Mouse (Mus musculus) midbrain, postnatal 0 days (tissue): ENCODE measurements at regions not wholly inside any gene's neighbourhood (a gene's known extent, or its start where the extent isn't known, plus 50 kb on each side); places are given as distances from the start of the nearest gene placed in this dataset.

ENCODE experiments used
- ATAC-seq: fragments of 200-750 bp; cut with Nextera tagmentation; 2 replicates; pipeline ENCODE4 v1.8.0; 2017; ENCODE audit warnings: moderate number of reproducible peaks, mild to moderate bottlenecking, moderate TSS enrichment, moderate library complexity; ENCODE audit not compliant: low FRiP score
- DNase-seq: peaks from one replicate; pipeline ENCODE4 v3.0.0-alpha.2; 2015; ENCODE audit warnings: low spot score
- H3K27ac ChIP-seq: fragments of 300-500 bp; sonication (generic); 2 replicates; pipeline ENCODE4 v1.5.1; 2014; ENCODE audit warnings: low read depth, mild to moderate bottlenecking, low read length, mixed read lengths
- H3K27me3 ChIP-seq: fragments of 300-500 bp; sonication (generic); 2 replicates; pipeline ENCODE4 v1.6.1; 2014; ENCODE audit warnings: low read length, control low read depth, mixed read lengths; ENCODE audit not compliant: insufficient read depth
- H3K36me3 ChIP-seq: fragments of 300-500 bp; sonication (generic); 2 replicates; pipeline ENCODE4 v1.6.1; 2014; ENCODE audit warnings: low read length, control low read depth, mixed read lengths; ENCODE audit not compliant: insufficient read depth
- H3K4me1 ChIP-seq: fragments of 300-500 bp; sonication (generic); 2 replicates; pipeline ENCODE4 v1.6.1; 2014; ENCODE audit warnings: mild to moderate bottlenecking, control low read depth, antibody characterized with exemption, low read length, mixed read lengths; ENCODE audit not compliant: insufficient read depth
- H3K4me2 ChIP-seq: fragments of 300-500 bp; sonication (generic); 2 replicates; pipeline ENCODE4 v1.6.1; 2014; ENCODE audit warnings: low read depth, mild to moderate bottlenecking, low read length, mixed read lengths; ENCODE audit not compliant: poor library complexity, severe bottlenecking
- H3K4me3 ChIP-seq: fragments of 300-500 bp; sonication (generic); 2 replicates; pipeline ENCODE4 v1.5.1; 2014; ENCODE audit warnings: low read depth, mild to moderate bottlenecking, low read length, moderate library complexity
- H3K9ac ChIP-seq: fragments of 300-500 bp; sonication (generic); replicated peaks from 2 replicates; pipeline ENCODE4 v1.6.1; 2014; ENCODE audit warnings: mild to moderate bottlenecking, low read length, moderate library complexity, mixed read lengths; ENCODE audit not compliant: poor library complexity, severe bottlenecking
- H3K9me3 ChIP-seq: fragments of 300-500 bp; sonication (generic); 2 replicates; pipeline ENCODE4 v1.6.1; 2016; ENCODE audit warnings: low read length, control low read depth
- CTCF ChIP-seq: IDR thresholded peaks from 2 replicates; pipeline ENCODE4 v1.5.1; 2016; ENCODE audit warnings: antibody characterized with exemption, mild to moderate bottlenecking
- WGBS: fragments of 180-500 bp; shearing (Covaris S2); extraction: QIAGEN DNeasy Blood & Tissue Kit; methylation state at CpG from one replicate; pipeline ENCODE4 v1.1.7; 2014; 5-methylcytosine and 5-hydroxymethylcytosine counted together

DNA sequence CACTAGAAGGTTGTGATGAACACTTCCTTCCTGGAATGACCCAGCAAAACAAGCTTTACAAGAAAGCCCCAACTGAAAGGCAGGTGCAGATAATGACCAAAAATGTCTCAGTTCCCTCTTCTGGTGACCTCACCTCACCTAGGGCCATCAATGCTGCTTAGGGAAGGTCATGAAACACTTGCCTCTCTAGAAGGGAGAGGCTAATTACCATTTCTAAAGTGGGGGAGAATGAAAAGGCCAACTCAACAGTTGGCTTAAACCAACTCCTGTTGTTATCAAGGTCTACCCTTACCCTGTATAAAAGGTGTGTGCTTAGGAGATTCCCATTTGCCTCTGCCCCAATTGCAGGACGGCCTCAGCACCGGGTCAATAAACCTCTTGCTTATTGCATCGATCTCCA lies 1156.7 kb downstream of the Mrps31 start:
- H3K36me3 ChIP-seq = no peaks in the 10 kb centered on the region
- no peak overlapping the region for H3K27ac ChIP-seq
- ATAC-seq = no peak
- DNase-seq = no peak
- no peak overlapping the region for H3K4me2 ChIP-seq
- H3K9ac ChIP-seq = no peak overlapping the region
- H3K4me3 ChIP-seq = no peak overlapping the region
- no peak for TF ChIP-seq CTCF
- H3K9me3 ChIP-seq = no peaks in the 10 kb centered on the region
- 82% methylated on average over 3 of the region's 3 CpGs for WGBS
- no peaks in the 10 kb centered on the region for H3K27me3 ChIP-seq
- H3K4me1 ChIP-seq = no peaks in the 10 kb centered on the region

- Histone ChIP-seq H3K27ac (no peak overlapping the region), H3K36me3 (no peaks in the 10 kb centered on the region), H3K4me1 (no peaks in the 10 kb centered on the region), H3K4me2 (no peak overlapping the region), H3K9ac (no peak overlapping the region), H3K9me3 (no peaks in the 10 kb centered on the region), H3K27me3 (no peaks in the 10 kb centered on the region), H3K4me3 (no peak overlapping the region)
- 89% methylated on average over 1 of the region's 1 CpGs for WGBS
- no peak for ATAC-seq
- no peak for DNase-seq
- no peak for TF ChIP-seq CTCF
These were observed 1154.3 kb downstream of the Adam3 start for GRCm38 (mm10) chr8:23571338-23571737.

DNA sequence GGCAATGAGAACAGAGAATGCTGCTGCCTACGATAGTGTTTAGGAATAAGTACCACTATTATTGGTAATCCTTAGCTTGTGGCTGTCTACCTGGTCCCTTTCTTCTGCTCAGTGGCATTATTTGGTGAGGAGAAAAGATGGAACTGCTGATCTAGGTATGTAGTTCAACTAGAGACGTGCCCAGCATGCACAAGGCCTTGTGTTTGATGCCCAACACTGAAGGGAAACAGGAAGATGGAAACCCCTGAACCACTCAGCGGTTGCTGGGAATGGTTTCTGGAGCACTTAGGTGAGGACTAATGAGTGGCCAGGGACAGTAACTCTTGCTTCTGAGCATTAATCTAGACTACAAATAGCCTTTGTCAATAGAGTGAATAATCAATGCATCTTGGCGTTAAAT lies 1145.5 kb downstream of the Adam3 start:
- no peaks in the 10 kb centered on the region for H3K36me3 ChIP-seq
- no peak for DNase-seq
- no peaks in the 10 kb centered on the region for H3K27me3 ChIP-seq
- 94% methylated on average over 4 of the region's 4 CpGs for WGBS
- H3K27ac ChIP-seq = no peak overlapping the region
- no peak for TF ChIP-seq CTCF
- H3K4me1 ChIP-seq = no peaks in the 10 kb centered on the region
- no peak overlapping the region for H3K4me3 ChIP-seq
- no peak overlapping the region for H3K4me2 ChIP-seq
- no peaks in the 10 kb centered on the region for H3K9me3 ChIP-seq
- ATAC-seq = no peak
- no peak overlapping the region for H3K9ac ChIP-seq

DNA sequence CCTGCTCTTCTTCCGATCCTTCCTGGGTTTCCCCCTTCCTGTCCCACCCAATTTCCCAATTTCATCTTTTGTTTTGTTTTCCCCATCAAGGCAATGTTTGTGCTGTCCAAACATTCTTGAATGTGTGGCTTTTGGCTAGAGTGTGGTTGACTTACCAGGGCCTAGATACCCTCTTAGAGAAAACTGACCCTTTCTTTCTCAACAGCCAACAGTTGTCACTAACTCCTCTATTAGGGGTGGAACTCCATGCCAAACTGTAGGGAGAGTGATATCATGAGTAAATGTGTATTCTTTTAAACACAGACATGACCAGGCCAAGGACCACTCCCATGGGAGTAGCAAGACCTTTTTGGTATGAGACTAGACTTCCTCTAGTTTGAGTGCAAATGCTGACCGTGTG lies 1145.0 kb downstream of the Adam3 start:
- no peak overlapping the region for H3K27ac ChIP-seq
- no peaks in the 10 kb centered on the region for H3K27me3 ChIP-seq
- H3K36me3 ChIP-seq = no peaks in the 10 kb centered on the region
- DNase-seq (no peak), ATAC-seq (no peak)
- H3K4me2 ChIP-seq = no peak overlapping the region
- no peaks in the 10 kb centered on the region for H3K9me3 ChIP-seq
- no peak for TF ChIP-seq CTCF
- H3K9ac ChIP-seq = no peak overlapping the region
- H3K4me3 ChIP-seq = no peak overlapping the region
- 86% methylated on average over 2 of the region's 2 CpGs for WGBS
- no peaks in the 10 kb centered on the region for H3K4me1 ChIP-seq
